Mouse (Mus musculus) ES-Bruce4 (cell line): ENCODE measurements at regions not wholly inside any gene's neighbourhood (a gene's known extent, or its start where the extent isn't known, plus 50 kb on each side); places are given as distances from the start of the nearest gene placed in this dataset.

Source experiments
- H3K27ac ChIP-seq: 2 replicates; pipeline ENCODE4 v1.5.1; 2012; ENCODE audit warnings: low read length, inconsistent platforms; ENCODE audit not compliant: insufficient read depth
- H3K27me3 ChIP-seq: 2 replicates; pipeline ENCODE4 v1.6.1; 2012; ENCODE audit warnings: mild to moderate bottlenecking, low read length, inconsistent platforms; ENCODE audit not compliant: control insufficient read depth, poor library complexity, insufficient read depth, severe bottlenecking
- H3K36me3 ChIP-seq: 2 replicates; pipeline ENCODE4 v1.6.1; 2012; ENCODE audit warnings: inconsistent platforms, mild to moderate bottlenecking, low read length, moderate library complexity; ENCODE audit not compliant: control insufficient read depth, poor library complexity, insufficient read depth, severe bottlenecking
- H3K4me1 ChIP-seq: one replicate; pipeline ENCODE4 v1.8.1; 2011; ENCODE audit warnings: low read length; ENCODE audit not compliant: control insufficient read depth, insufficient read depth
- H3K4me3 ChIP-seq: 2 replicates; pipeline ENCODE4 v1.5.1; 2011; ENCODE audit warnings: low read depth, mild to moderate bottlenecking, low read length
- H3K9ac ChIP-seq: 2 replicates; pipeline ENCODE4 v1.6.1; 2012; ENCODE audit warnings: low read depth, mild to moderate bottlenecking, inconsistent platforms; ENCODE audit not compliant: poor library complexity, severe bottlenecking
- H3K9me3 ChIP-seq: replicated peaks from 2 replicates; pipeline ENCODE4 v1.6.1; 2012; ENCODE audit warnings: mild to moderate bottlenecking, low read length, inconsistent platforms; ENCODE audit not compliant: control insufficient read depth, poor library complexity, insufficient read depth, severe bottlenecking
- CTCF ChIP-seq: IDR thresholded peaks from one replicate; pipeline ENCODE4 v1.8.1; 2011; ENCODE audit warnings: low read depth, low read length
- EP300 ChIP-seq: IDR thresholded peaks from 2 replicates; pipeline ENCODE4 v1.6.1; 2011; ENCODE audit warnings: low read depth, low read length; ENCODE audit not compliant: insufficient read depth
- POLR2A ChIP-seq: IDR thresholded peaks from one replicate; pipeline ENCODE4 v1.8.1; 2011; ENCODE audit warnings: low read length; ENCODE audit not compliant: insufficient read depth

DNA sequence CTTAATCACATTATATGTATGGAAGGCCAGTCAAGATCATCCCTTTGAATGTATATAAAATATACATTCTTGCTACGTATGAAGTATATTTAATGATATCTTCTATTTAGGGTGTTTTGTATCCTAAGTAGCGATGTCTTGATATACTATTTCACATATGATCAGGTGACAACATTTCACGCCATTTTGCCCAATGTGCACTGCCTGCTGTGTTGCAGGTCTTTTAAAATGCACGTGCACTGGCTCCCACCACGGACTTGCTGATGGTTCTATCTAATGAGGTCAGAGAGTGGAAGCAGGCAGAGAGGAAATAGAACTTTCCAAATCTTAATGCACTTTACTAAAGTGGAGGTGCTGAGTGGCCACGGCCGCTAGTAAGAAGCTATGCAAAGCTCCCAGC, 100.8 kb downstream of the A730009L09Rik start:
- no peaks in the 10 kb centered on the region for H3K9me3 ChIP-seq
- no peak for TF ChIP-seq POLR2A
- TF ChIP-seq CTCF = no peak
- no peak for TF ChIP-seq EP300
- H3K27me3 ChIP-seq = no peaks in the 10 kb centered on the region; the same call in 1 of the 2 replicates

DNA sequence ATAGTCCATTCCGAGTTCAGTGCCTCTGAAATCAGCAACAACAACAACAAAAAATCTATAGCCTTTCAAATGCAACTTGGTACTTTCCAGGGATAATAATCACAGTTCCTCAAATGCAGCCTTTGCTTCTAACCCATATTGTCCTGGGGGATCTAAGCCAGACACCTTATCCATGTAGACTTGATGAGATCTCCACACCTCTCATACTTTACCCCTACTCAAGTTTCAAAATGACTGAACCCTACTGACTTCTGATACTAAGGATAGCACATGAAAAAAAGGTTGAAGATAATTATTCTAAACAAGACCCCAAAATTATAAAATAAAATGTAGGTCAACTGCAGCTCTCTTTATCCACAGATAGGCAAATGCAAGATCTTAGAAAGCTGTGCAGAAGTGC, 101.2 kb downstream of the A730009L09Rik start:
- Histone ChIP-seq H3K4me1 (no peaks in the 10 kb centered on the region), H3K36me3 (no peaks in the 10 kb centered on the region)

More for the DNA sequence above, 100.8 kb downstream of the A730009L09Rik start:
- no peaks in the 10 kb centered on the region for H3K4me1 ChIP-seq
- H3K36me3 ChIP-seq = no peaks in the 10 kb centered on the region
- no peak overlapping the region for H3K27ac ChIP-seq
- no peak overlapping the region for H3K4me3 ChIP-seq
- H3K9ac ChIP-seq = no peak overlapping the region

DNA sequence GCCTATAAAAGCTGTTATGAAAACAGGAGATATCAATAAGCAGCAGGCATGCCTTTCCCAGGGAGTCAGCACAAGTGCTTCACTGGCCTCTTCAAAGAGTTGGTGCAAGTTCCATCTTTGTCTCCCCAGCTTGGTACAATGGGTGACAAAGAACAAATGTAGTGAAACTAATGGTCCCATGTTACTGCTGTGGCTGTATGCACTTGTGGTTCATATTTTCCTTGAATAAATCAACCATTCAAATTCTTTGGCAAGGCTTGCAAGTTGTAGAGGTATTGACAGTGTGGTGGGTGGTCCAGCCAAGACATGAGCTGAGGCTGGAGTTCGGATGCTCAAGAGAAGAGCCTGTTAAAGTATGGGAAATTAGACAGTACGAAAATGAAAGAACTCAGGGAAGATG, 103.5 kb downstream of the A730009L09Rik start:
- no peaks in the 10 kb centered on the region for H3K9me3 ChIP-seq
- H3K27ac ChIP-seq = no peak overlapping the region

More for the DNA sequence above, 101.2 kb downstream of the A730009L09Rik start:
- Histone ChIP-seq H3K9ac (no peak overlapping the region), H3K4me3 (no peak overlapping the region), H3K27ac (no peak overlapping the region), H3K9me3 (no peaks in the 10 kb centered on the region), H3K27me3 (no peaks in the 10 kb centered on the region; the same call in 1 of the 2 replicates)
- TF ChIP-seq POLR2A = no peak
- TF ChIP-seq EP300 = no peak
- TF ChIP-seq CTCF = no peak

DNA sequence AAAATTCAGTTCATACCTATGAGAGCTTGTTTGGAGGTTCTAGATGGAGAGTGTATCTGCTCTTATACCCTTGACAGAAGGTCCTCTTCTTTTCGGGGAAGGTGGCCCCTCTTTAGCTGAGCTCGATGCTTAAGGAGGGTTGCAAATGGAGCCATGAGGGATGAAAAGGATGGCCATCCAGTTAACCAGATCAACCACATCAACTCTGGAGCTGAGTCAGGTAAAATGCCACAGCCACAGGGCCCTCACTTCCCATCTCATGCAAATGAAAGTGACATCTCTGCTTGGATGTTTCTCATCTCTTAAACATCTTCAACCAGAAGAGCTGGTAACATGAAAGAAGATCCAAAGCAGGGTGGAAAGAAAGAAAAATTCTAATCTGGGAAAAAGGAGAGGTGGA, 105.0 kb downstream of the A730009L09Rik start:
- Histone ChIP-seq H3K27me3 (no peaks in the 10 kb centered on the region; the same call in 1 of the 2 replicates), H3K9me3 (no peaks in the 10 kb centered on the region), H3K4me1 (no peaks in the 10 kb centered on the region), H3K36me3 (no peaks in the 10 kb centered on the region), H3K9ac (no peak overlapping the region), H3K4me3 (no peak overlapping the region), H3K27ac (no peak overlapping the region)
- TF ChIP-seq CTCF (no peak), POLR2A (no peak)

More for the DNA sequence above, 103.5 kb downstream of the A730009L09Rik start:
- no peak for TF ChIP-seq POLR2A
- TF ChIP-seq EP300 = no peak
- TF ChIP-seq CTCF = no peak
- H3K4me3 ChIP-seq = no peak overlapping the region
- H3K9ac ChIP-seq = no peak overlapping the region
- no peaks in the 10 kb centered on the region for H3K4me1 ChIP-seq
- no peaks in the 10 kb centered on the region for H3K36me3 ChIP-seq
- no peaks in the 10 kb centered on the region; the same call in 1 of the 2 replicates for H3K27me3 ChIP-seq

DNA sequence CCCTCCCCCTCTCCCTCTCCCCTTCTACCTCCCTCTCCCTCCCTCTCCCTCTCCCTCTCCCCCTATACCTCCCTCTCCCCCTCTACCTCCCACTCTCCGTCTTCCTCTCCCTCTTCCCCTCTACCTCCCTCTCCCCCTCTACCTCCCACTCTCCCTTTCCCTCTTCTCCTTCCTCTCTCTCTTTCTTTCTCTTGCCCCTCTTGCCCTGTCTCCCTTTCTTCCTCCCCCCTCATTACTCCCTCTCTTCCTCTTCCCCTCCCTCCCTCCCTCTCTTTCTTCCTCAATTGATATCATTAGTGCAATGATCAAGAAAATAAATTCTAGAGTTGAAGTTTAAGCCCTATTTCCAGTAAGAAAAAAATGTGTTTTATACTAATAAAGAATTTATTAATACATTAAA, 105.9 kb downstream of the A730009L09Rik start:
- H3K27ac ChIP-seq = no peak overlapping the region
- no peak overlapping the region for H3K9ac ChIP-seq
- no peaks in the 10 kb centered on the region for H3K9me3 ChIP-seq
- no peaks in the 10 kb centered on the region; the same call in 1 of the 2 replicates for H3K27me3 ChIP-seq
- TF ChIP-seq EP300 (no peak), CTCF (no peak), POLR2A (no peak)
- no peaks in the 10 kb centered on the region for H3K36me3 ChIP-seq
- no peak overlapping the region for H3K4me3 ChIP-seq
- no peaks in the 10 kb centered on the region for H3K4me1 ChIP-seq

DNA sequence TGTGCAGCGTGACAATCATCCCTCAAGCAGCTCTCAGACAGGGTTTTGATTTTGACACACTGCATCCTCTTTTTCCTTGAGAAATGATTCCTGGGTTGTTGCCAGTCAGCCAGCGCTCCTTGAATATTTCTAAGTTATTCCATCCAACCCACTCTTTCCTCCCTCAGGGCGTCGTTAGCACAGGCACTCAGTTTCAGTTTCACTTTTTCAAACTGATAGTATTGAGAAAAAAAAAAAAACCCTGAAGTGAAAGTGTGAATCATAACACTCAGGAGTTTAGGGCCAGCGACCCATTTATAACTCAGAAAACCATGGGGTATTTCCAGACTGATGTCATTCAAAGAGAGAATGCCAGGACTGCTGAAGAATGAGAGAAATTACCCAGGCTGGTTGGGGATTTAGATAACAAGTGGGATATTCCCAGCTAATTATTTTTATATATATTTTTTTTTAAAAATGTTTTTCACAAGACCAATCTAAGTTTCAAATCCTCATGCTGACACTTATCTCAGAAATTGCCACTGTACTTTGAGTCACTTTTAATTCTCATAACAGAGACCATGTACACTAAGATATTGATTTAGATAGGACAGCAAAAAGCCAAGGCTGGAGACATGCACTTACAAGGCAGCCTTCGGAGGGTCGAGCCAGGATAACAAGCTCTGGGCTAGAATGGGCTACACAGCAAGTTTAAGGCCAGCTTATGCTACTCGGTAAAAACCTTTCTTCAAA, 106.5 kb downstream of the A730009L09Rik start:
- no peaks in the 10 kb centered on the region for H3K36me3 ChIP-seq
- no peaks in the 10 kb centered on the region for H3K4me1 ChIP-seq
- no peaks in the 10 kb centered on the region for H3K9me3 ChIP-seq
- TF ChIP-seq POLR2A (no peak), EP300 (no peak), CTCF (no peak)
- H3K27ac ChIP-seq = no peak overlapping the region
- H3K4me3 ChIP-seq = no peak overlapping the region
- H3K9ac ChIP-seq = no peak overlapping the region
- no peaks in the 10 kb centered on the region; the same call in 1 of the 2 replicates for H3K27me3 ChIP-seq
